Mouse (Mus musculus) kidney, postnatal 0 days (tissue): ENCODE results near the gene Syt15. TPM values are rescaled to one million over a fixed set of nuclear protein-coding genes. Genes with fewer than 3 reads are reported as not detected.

Experiments
- ATAC-seq: fragments of 200-750 bp; cut with Nextera tagmentation; replicated peaks from 2 replicates; pipeline ENCODE4 v1.8.0; 2017; ENCODE audit warnings: low read depth, moderate number of reproducible peaks, moderate TSS enrichment, moderate library complexity; ENCODE audit not compliant: low FRiP score
- DNase-seq: peaks from one replicate; pipeline ENCODE4 v3.0.0-alpha.2; 2016; ENCODE audit warnings: low spot score
- H3K27ac ChIP-seq: fragments of 300-500 bp; sonication (generic); 2 replicates; pipeline ENCODE4 v1.5.1; 2014; ENCODE audit warnings: mild to moderate bottlenecking
- H3K27me3 ChIP-seq: fragments of 300-500 bp; sonication (generic); 2 replicates; pipeline ENCODE4 v1.6.1; 2014; ENCODE audit warnings: low read length, mixed read lengths; ENCODE audit not compliant: insufficient read depth
- H3K36me3 ChIP-seq: fragments of 300-500 bp; sonication (generic); 2 replicates; pipeline ENCODE4 v1.6.1; 2014; ENCODE audit warnings: low read length, mixed read lengths; ENCODE audit not compliant: insufficient read depth
- H3K4me1 ChIP-seq: fragments of 300-500 bp; sonication (generic); replicated peaks from 2 replicates; pipeline ENCODE4 v1.6.1; 2014; ENCODE audit warnings: antibody characterized with exemption, low read length, mixed read lengths; ENCODE audit not compliant: insufficient read depth
- H3K4me2 ChIP-seq: fragments of 300-500 bp; sonication (generic); 2 replicates; pipeline ENCODE4 v1.6.1; 2014; ENCODE audit warnings: mild to moderate bottlenecking, low read length, moderate library complexity, mixed read lengths
- H3K4me3 ChIP-seq: fragments of 300-500 bp; sonication (generic); replicated peaks from 2 replicates; pipeline ENCODE4 v1.5.1; 2014; ENCODE audit warnings: low read depth, low read length
- H3K9ac ChIP-seq: fragments of 300-500 bp; sonication (generic); 2 replicates; pipeline ENCODE4 v1.6.1; 2014; ENCODE audit warnings: low read depth, low read length
- H3K9me3 ChIP-seq: fragments of 300-500 bp; sonication (generic); replicated peaks from 2 replicates; pipeline ENCODE4 v1.6.1; 2016; ENCODE audit warnings: low read length, inconsistent platforms, mixed read lengths
- CTCF ChIP-seq: IDR thresholded peaks from 2 replicates; pipeline ENCODE4 v1.5.1; 2016; ENCODE audit warnings: antibody characterized with exemption, low read depth, mild to moderate bottlenecking, moderate library complexity
- WGBS: fragments of 180-500 bp; shearing (Covaris S2); extraction: QIAGEN DNeasy Blood & Tissue Kit; methylation state at CpG from one replicate; pipeline ENCODE4 v1.1.7; 2014; 5-methylcytosine and 5-hydroxymethylcytosine counted together
- polyA plus RNA-seq: library from polyadenylated mRNA; unstranded; fragments of >200 nt; fragmentation: Nextera tagmentation; extraction: Ambion mirVana; gene quantifications from 2 replicates; pipeline ENCODE4 v1.2.1, GENCODE M21; 2015

Syt15 gene
- polyA plus RNA-seq, 1 experiment from 2014 or later: 0.76 TPM

- no peaks in the 10 kb centered on the region for H3K27me3 ChIP-seq
- H3K4me2 ChIP-seq: no peak overlapping the region
- no peaks in the 10 kb centered on the region for H3K36me3 ChIP-seq
- no peaks in the 10 kb centered on the region for H3K9me3 ChIP-seq
- no peak for TF ChIP-seq CTCF
- no peaks in the 10 kb centered on the region for H3K4me1 ChIP-seq
- DNase-seq (no peak), ATAC-seq (no peak)
- WGBS: 57% methylated on average over 4 of the region's 4 CpGs
- no peak overlapping the region for H3K27ac ChIP-seq
- no peak overlapping the region for H3K9ac ChIP-seq
- H3K4me3 ChIP-seq: no peak overlapping the region
These were observed 10.3 kb upstream of the Syt15 start for GRCm38 (mm10) chr14:34209080-34209479.

GRCm38 (mm10) chr14:34209942-34210341 lies 9.5 kb upstream of the Syt15 start:
- DNase-seq: no peak
- H3K36me3 ChIP-seq: no peaks in the 10 kb centered on the region
- 93% methylated on average over 4 of the region's 4 CpGs for WGBS
- H3K9ac ChIP-seq: no peak overlapping the region
- no peaks in the 10 kb centered on the region for H3K9me3 ChIP-seq
- no peak for TF ChIP-seq CTCF
- no peaks in the 10 kb centered on the region for H3K4me1 ChIP-seq
- H3K27ac ChIP-seq: no peak overlapping the region
- H3K27me3 ChIP-seq: no peaks in the 10 kb centered on the region
- H3K4me3 ChIP-seq: no peak overlapping the region
- no peak overlapping the region for H3K4me2 ChIP-seq
- no peak for ATAC-seq

GRCm38 (mm10) chr14:34215451-34216127 lies 3.8 kb upstream of the Syt15 start:
- no peaks in the 10 kb centered on the region for H3K9me3 ChIP-seq
- no peaks in the 10 kb centered on the region for H3K36me3 ChIP-seq
- peaks cover 6% of the 10 kb centered on the region for H3K4me1 ChIP-seq
- no peak overlapping the region for H3K4me3 ChIP-seq
- ATAC-seq (0 out of 2 replicates have a peak, but pooled peaks have one; percentile 67), DNase-seq (peak; percentile 82)
- H3K27ac ChIP-seq: no peak overlapping the region
- no peak overlapping the region for H3K4me2 ChIP-seq
- WGBS: 36% methylated on average over 6 of the region's 6 CpGs
- no peak for TF ChIP-seq CTCF
- peaks cover 7% of the 10 kb centered on the region; the same call in 1 of the 2 replicates for H3K27me3 ChIP-seq
- H3K9ac ChIP-seq: no peak overlapping the region

GRCm38 (mm10) chr14:34219786-34220198 lies 397 bp downstream of the Syt15 start:
- H3K4me1 ChIP-seq: peaks cover 6% of the 10 kb centered on the region
- H3K27me3 ChIP-seq: peaks cover 11% of the 10 kb centered on the region
- TF ChIP-seq CTCF: no peak
- peak overlapping the region; percentile 26 for H3K4me3 ChIP-seq
- no peak overlapping the region for H3K9ac ChIP-seq
- peak overlapping the region; percentile 63 for H3K4me2 ChIP-seq
- WGBS: 2% methylated on average over 29 of the region's 29 CpGs
- H3K36me3 ChIP-seq: no peaks in the 10 kb centered on the region
- peak; percentile 12 for DNase-seq
- no peak overlapping the region for H3K27ac ChIP-seq
- ATAC-seq: peak; percentile 37; the same call in 1 of the 2 replicates
- no peaks in the 10 kb centered on the region for H3K9me3 ChIP-seq

- H3K27me3 ChIP-seq: peaks cover 11% of the 10 kb centered on the region
- WGBS: 66% methylated on average over 5 of the region's 5 CpGs
- no peak overlapping the region for H3K9ac ChIP-seq
- H3K4me1 ChIP-seq: peaks cover 6% of the 10 kb centered on the region
- H3K36me3 ChIP-seq: no peaks in the 10 kb centered on the region
- ATAC-seq (no peak), DNase-seq (no peak)
- TF ChIP-seq CTCF: no peak
- H3K27ac ChIP-seq: no peak overlapping the region
- H3K9me3 ChIP-seq: no peaks in the 10 kb centered on the region
- H3K4me3 ChIP-seq: 0 out of 2 replicates have a peak overlapping the region, but pooled peaks have one; percentile 26
- H3K4me2 ChIP-seq: no peak overlapping the region
These were observed 1.0 kb downstream of the Syt15 start for GRCm38 (mm10) chr14:34220426-34220825.

- Histone ChIP-seq H3K4me2 (no peak overlapping the region), H3K9me3 (no peaks in the 10 kb centered on the region), H3K27me3 (peaks cover 11% of the 10 kb centered on the region), H3K9ac (no peak overlapping the region), H3K4me1 (peaks cover 6% of the 10 kb centered on the region), H3K4me3 (no peak overlapping the region), H3K36me3 (no peaks in the 10 kb centered on the region), H3K27ac (no peak overlapping the region)
- WGBS: 77% methylated on average over 5 of the region's 5 CpGs
- ATAC-seq: no peak
- DNase-seq: no peak
- TF ChIP-seq CTCF: no peak
These were observed 2.2 kb downstream of the Syt15 start for GRCm38 (mm10) chr14:34221416-34222077.
